Mouse (Mus musculus): ENCODE data around the gene Tssk6. TPM values are rescaled to one million over a fixed set of nuclear protein-coding genes. Genes with fewer than 3 reads are reported as not detected.

The Tssk6 gene
- total and polyA plus RNA-seq, 2 experiments: 0.09 TPM; not detected in 1

DNA sequence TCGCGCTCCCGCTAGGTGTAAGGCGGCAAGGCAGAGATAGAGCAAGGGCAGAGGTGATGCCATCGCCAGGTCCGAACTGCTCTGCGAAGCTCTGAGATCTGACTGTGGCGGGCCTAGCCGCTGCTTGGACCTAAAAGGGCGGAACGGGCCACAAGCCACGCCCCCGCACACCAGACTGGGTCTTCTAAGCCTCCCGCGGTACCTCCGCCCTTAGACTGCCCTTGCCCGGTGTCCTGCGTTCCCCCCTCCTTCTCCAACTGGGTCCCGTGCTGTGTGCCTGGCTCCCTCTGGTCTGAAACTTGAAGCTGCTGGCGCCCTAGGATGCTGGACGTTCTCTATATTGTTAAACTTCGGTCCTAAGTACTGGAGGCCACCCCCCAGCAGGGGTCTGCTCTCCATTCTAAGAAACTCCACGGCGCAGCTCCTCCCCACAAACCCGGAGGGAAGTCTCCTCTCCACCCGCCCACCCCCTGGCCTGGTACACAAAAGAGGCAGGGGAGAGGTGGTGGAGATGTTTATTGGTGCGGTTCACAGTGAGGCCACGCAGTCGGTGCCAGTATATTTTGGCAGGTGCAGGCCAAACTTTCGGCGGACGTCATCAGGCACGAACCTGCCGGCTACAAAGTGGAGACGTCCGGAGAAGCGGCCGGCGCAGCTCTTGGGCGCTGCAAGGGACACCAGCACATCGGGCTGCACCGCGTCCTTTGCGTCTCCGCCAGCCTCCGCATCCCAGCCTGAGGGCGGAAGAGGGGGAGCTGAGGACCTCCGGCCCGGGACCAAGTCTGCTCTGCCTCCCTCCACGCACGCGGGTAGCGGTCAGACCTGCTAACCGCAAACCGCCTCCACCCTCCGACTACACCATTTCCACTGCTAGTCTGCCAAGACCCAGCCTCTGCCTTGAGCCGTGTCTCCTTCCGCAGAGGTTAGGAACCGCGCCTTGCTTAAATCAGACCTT, 14.4 kb upstream of the Tssk6 start, which contains the start of gene Cilp2:
Cilp2 (minus strand) TSS at position 399 of the 955 bp plus-strand sequence.
- Histone ChIP-seq H3K79me2 (ENCODE audit: control insufficient read depth, insufficient read depth, low read length) (no peaks in the 10 kb centered on the region), H3K27me3 (ENCODE audit: control insufficient read depth, insufficient read depth, low read length) (peaks cover 42% of the 10 kb centered on the region), H3K27ac (replicated peaks; ENCODE audit: insufficient read depth, low read depth, low read length) (no peak within 1 kb of the TSS), H3K9ac (ENCODE audit: low read depth, low read length) (no peak within 1 kb of the TSS), H3K36me3 (ENCODE audit: control insufficient read depth, insufficient read depth, low read length) (no peaks in the 10 kb centered on the region), H3K4me3 (ENCODE audit: insufficient read depth, low read depth, low read length) (peak within 1 kb of the TSS; percentile 26; the same call in 1 of the 2 replicates), H3K4me1 (ENCODE audit: control insufficient read depth, insufficient read depth, low read length) (peaks cover 7% of the 10 kb centered on the region)
- no peak for DNase-seq (ENCODE audit: extremely low read depth, low read depth, low spot score)
- WGBS: 2% methylated on average over 59 of the region's 60 CpGs
- TF ChIP-seq POLR2A (IDR thresholded peaks at IDR 0.05; ENCODE audit: extremely low read depth, insufficient read depth, low read length): no peak

DNA sequence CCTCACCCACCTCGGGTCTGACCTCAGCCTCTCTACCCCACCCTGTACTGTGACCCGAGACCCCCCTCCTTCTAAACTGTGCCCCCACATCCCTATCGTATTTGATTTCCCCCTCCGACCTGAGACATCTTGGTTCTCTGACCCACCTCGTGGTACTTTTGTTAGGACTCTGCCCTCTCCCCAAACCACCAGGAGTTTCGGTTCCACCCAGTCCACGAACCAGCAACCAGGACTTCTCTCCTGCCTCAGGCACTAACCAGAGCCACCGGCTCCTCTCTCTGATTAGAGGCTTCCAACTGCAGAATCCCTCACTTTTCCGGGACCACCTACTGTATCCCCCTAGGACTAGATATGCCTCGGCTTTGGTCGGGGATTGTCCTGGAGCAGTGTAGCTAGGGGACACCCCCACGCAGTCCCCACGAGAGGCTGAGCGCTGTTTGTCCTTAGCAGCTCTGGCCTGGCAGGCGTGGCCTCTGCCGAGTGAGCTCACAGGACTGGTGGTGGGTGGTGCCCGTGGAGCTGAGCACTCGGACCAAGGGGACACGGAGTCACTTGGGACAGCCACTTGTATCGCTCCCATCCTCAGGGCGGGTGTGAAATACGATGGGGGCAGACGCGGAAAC, 13.6 kb upstream of the Tssk6 start:
- no peak for DNase-seq (ENCODE audit: extremely low read depth, low read depth, low spot score)
- Histone ChIP-seq H3K4me1 (ENCODE audit: control insufficient read depth, insufficient read depth, low read length) (peaks cover 7% of the 10 kb centered on the region), H3K4me3 (ENCODE audit: insufficient read depth, low read depth, low read length) (no peak overlapping the region), H3K27ac (replicated peaks; ENCODE audit: insufficient read depth, low read depth, low read length) (no peak overlapping the region), H3K79me2 (ENCODE audit: control insufficient read depth, insufficient read depth, low read length) (no peaks in the 10 kb centered on the region), H3K36me3 (ENCODE audit: control insufficient read depth, insufficient read depth, low read length) (no peaks in the 10 kb centered on the region), H3K9ac (ENCODE audit: low read depth, low read length) (no peak overlapping the region), H3K27me3 (ENCODE audit: control insufficient read depth, insufficient read depth, low read length) (peaks cover 35% of the 10 kb centered on the region)
- TF ChIP-seq POLR2A (IDR thresholded peaks at IDR 0.05; ENCODE audit: extremely low read depth, insufficient read depth, low read length): no peak
- no peak for TF ChIP-seq CTCF (IDR thresholded peaks at IDR 0.05; ENCODE audit: low read depth, low read length)
- 8% methylated on average over 24 of the region's 24 CpGs for WGBS

DNA sequence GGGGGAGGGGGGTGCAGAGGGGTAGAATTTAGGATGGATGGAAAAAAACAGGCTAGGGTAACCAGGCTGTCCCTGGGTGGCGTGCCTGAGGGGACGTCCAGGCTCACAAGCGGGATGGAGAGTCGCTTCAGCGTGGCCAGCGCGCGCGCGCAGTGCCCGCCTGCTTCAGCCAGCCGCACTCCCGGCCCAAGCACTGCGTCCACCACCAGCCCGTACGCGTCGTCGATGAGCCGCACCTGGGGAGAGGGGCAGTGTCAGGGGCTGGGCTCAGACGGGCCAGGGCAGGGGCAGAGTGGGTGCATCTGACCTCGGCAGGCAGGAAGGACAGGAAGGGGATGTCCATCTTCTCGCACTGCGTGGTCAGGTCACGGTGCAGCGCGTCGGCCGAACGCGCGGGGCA, 13.1 kb upstream of the Tssk6 start:
- TF ChIP-seq POLR2A (IDR thresholded peaks at IDR 0.05; ENCODE audit: extremely low read depth, insufficient read depth, low read length) (no peak), CTCF (IDR thresholded peaks at IDR 0.05; ENCODE audit: low read depth, low read length) (no peak)
- WGBS: 6% methylated on average over 32 of the region's 32 CpGs
- Histone ChIP-seq H3K4me1 (ENCODE audit: control insufficient read depth, insufficient read depth, low read length) (peaks cover 7% of the 10 kb centered on the region), H3K36me3 (ENCODE audit: control insufficient read depth, insufficient read depth, low read length) (no peaks in the 10 kb centered on the region; the same call in 1 of the 2 replicates), H3K27me3 (ENCODE audit: control insufficient read depth, insufficient read depth, low read length) (peaks cover 35% of the 10 kb centered on the region), H3K4me3 (ENCODE audit: insufficient read depth, low read depth, low read length) (no peak overlapping the region), H3K27ac (replicated peaks; ENCODE audit: insufficient read depth, low read depth, low read length) (no peak overlapping the region), H3K9ac (ENCODE audit: low read depth, low read length) (no peak overlapping the region; the same call in 1 of the 2 replicates), H3K79me2 (ENCODE audit: control insufficient read depth, insufficient read depth, low read length) (no peaks in the 10 kb centered on the region)
- no peak for DNase-seq (ENCODE audit: extremely low read depth, low read depth, low spot score)

DNA sequence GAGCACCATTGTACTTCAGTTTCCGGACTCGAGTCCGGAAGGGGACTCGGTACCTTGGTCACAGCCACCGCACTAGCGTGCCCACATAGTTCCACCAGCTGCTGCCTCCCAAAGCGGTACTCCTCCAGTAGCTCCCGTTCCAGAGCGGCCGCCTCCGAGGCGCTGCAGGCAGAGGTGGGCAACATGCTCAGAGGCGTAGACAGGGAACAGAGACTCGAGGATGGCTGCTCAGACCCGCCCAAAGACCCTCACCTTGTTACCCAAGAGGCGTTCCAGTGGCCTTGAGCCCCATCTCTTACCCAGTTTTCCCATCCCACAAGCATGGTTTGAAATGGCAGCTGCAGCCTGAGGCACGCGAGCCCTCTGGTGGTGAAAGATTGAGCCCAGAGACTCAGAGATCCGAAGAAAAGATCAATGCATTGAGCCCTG, 11.2 kb upstream of the Tssk6 start:
- no peaks in the 10 kb centered on the region; the same call in 1 of the 2 replicates for H3K36me3 ChIP-seq (ENCODE audit: control insufficient read depth, insufficient read depth, low read length)
- H3K27ac ChIP-seq (replicated peaks; ENCODE audit: insufficient read depth, low read depth, low read length): no peak overlapping the region
- no peak overlapping the region for H3K9ac ChIP-seq (ENCODE audit: low read depth, low read length)
- H3K27me3 ChIP-seq (ENCODE audit: control insufficient read depth, insufficient read depth, low read length): peaks cover 25% of the 10 kb centered on the region
- DNase-seq (ENCODE audit: extremely low read depth, low read depth, low spot score): no peak
- H3K4me1 ChIP-seq (ENCODE audit: control insufficient read depth, insufficient read depth, low read length): peaks cover 7% of the 10 kb centered on the region
- TF ChIP-seq CTCF (IDR thresholded peaks at IDR 0.05; ENCODE audit: low read depth, low read length) (peak; percentile 69), POLR2A (IDR thresholded peaks at IDR 0.05; ENCODE audit: extremely low read depth, insufficient read depth, low read length) (no peak)
- 58% methylated on average over 19 of the region's 19 CpGs for WGBS
- 0 out of 2 replicates have a peak, but pooled peaks cover 2% of the 10 kb centered on the region for H3K79me2 ChIP-seq (ENCODE audit: control insufficient read depth, insufficient read depth, low read length)
- no peak overlapping the region for H3K4me3 ChIP-seq (ENCODE audit: insufficient read depth, low read depth, low read length)

DNA sequence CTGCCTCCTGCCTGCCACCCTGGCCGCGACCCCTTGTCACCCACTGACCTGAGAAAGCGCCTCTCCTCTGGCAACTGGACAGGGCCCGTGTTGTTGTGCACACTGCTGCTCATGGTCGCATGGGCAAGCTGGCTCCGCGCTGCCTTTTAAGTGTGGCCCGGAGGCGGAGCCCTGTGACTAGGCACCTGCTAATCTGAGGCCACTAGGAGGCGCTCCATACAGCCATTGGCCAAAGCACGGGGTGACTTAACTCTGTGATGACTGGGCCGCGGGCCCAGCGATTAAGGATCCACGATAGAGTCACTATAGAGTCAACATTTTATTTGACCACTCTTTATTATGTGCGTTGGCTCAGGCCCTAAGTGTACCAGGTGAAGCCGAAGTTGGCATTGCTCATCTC, 8.1 kb upstream of the Tssk6 start:
- H3K4me1 ChIP-seq (ENCODE audit: control insufficient read depth, insufficient read depth, low read length): peaks cover 19% of the 10 kb centered on the region
- no peaks in the 10 kb centered on the region; the same call in 1 of the 2 replicates for H3K36me3 ChIP-seq (ENCODE audit: control insufficient read depth, insufficient read depth, low read length)
- 62% methylated on average over 17 of the region's 17 CpGs for WGBS
- no peak overlapping the region for H3K27ac ChIP-seq (replicated peaks; ENCODE audit: insufficient read depth, low read depth, low read length)
- peaks cover 14% of the 10 kb centered on the region; the same call in 1 of the 2 replicates for H3K79me2 ChIP-seq (ENCODE audit: control insufficient read depth, insufficient read depth, low read length)
- TF ChIP-seq CTCF (IDR thresholded peaks at IDR 0.05; ENCODE audit: low read depth, low read length) (peak; percentile 61), POLR2A (IDR thresholded peaks at IDR 0.05; ENCODE audit: extremely low read depth, insufficient read depth, low read length) (no peak)
- H3K4me3 ChIP-seq (ENCODE audit: insufficient read depth, low read depth, low read length): no peak overlapping the region
- peaks cover 7% of the 10 kb centered on the region for H3K27me3 ChIP-seq (ENCODE audit: control insufficient read depth, insufficient read depth, low read length)
- no peak for DNase-seq (ENCODE audit: extremely low read depth, low read depth, low spot score)
- no peak overlapping the region for H3K9ac ChIP-seq (ENCODE audit: low read depth, low read length)

Data from liver, adult 2 months (tissue).